Comparison of ENCODE assay signal across 9 mouse cellular contexts in genomic region chr10:66909204-66909889, GRCm38 (mm10).
DNase-seq lines count a peak whose midpoint lies in the region; ATAC-seq lines count a peak whose summit lies in the region.
"Had no signal": no experiment of that assay in that cellular context is flagged by ENCODE, and none has a peak within 500 bp of the region (broad histone marks: within the 10 kb centered on the region; RNA-seq: fewer than 3 reads in every experiment).

No protein-coding gene starts in this region.

- WGBS in forebrain, embryonic 13.5 days, result 16% methylated on average over 12 of the region's 12 CpGs
- 21% methylated on average over 11 of the region's 12 CpGs for WGBS in midbrain, embryonic 11.5 days

- no peak overlapping the region for H3K9ac ChIP-seq in forebrain, embryonic 13.5 days
- H3K9ac ChIP-seq in midbrain, embryonic 11.5 days (ENCODE audit: low read length), result no peak overlapping the region
- H3K9ac ChIP-seq: liver, embryonic 13.5 days had no signal

- ATAC-seq in forebrain, embryonic 13.5 days, result peak; percentile 44; the same call in 1 of the 2 replicates
- peak; percentile 38 for ATAC-seq in midbrain, embryonic 11.5 days (ENCODE audit: low FRiP score)

- no peaks in the 10 kb centered on the region for H3K9me3 ChIP-seq in forebrain, embryonic 13.5 days (replicated peaks)
- H3K9me3 ChIP-seq in midbrain, embryonic 11.5 days (ENCODE audit: control insufficient read depth, low read length), result no peaks in the 10 kb centered on the region
- H3K9me3 ChIP-seq: liver, embryonic 13.5 days had no signal

- no peak overlapping the region for H3K4me2 ChIP-seq in forebrain, embryonic 13.5 days
- no peak overlapping the region for H3K4me2 ChIP-seq in midbrain, embryonic 11.5 days

- peaks cover 30% of the 10 kb centered on the region for H3K4me1 ChIP-seq in forebrain, embryonic 13.5 days
- peaks cover 12% of the 10 kb centered on the region for H3K4me1 ChIP-seq in midbrain, embryonic 11.5 days (ENCODE audit: control insufficient read depth, insufficient read depth, low read length)

- no peak overlapping the region for H3K4me3 ChIP-seq in forebrain, embryonic 13.5 days
- no peak overlapping the region for H3K4me3 ChIP-seq in midbrain, embryonic 11.5 days (ENCODE audit: low read depth, low read length)
- H3K4me3 ChIP-seq: liver, embryonic 13.5 days had no signal

- no peaks in the 10 kb centered on the region for H3K36me3 ChIP-seq in forebrain, embryonic 13.5 days (ENCODE audit: poor library complexity, severe bottlenecking)
- no peaks in the 10 kb centered on the region for H3K36me3 ChIP-seq in midbrain, embryonic 11.5 days (ENCODE audit: control insufficient read depth, insufficient read depth, low read length)
- H3K36me3 ChIP-seq: liver, embryonic 13.5 days had no signal

- H3K27me3 ChIP-seq in forebrain, embryonic 13.5 days, result no peaks in the 10 kb centered on the region
- H3K27me3 ChIP-seq in midbrain, embryonic 11.5 days (ENCODE audit: control insufficient read depth, insufficient read depth, low read length), result no peaks in the 10 kb centered on the region

- no peak overlapping the region for H3K27ac ChIP-seq in forebrain, embryonic 13.5 days
- H3K27ac ChIP-seq in midbrain, embryonic 11.5 days (ENCODE audit: low read depth, low read length), result no peak overlapping the region

- DNase-seq in heart, adult 18-20 months, result peak; percentile 59 to 78
- no peak for DNase-seq in heart, adult 11 months
- peak; percentile 79 for DNase-seq in CD4-positive helper T cell, adult 2 months (ENCODE audit: low read depth, low spot score)
- peak; percentile 40 for DNase-seq in brain, embryonic 18.5 days (ENCODE audit: low read depth, low spot score)
- DNase-seq in kidney, adult 8-10 months, result peak; percentile 51 to 70
- peak; percentile 96 for DNase-seq in midbrain, embryonic 11.5 days (ENCODE audit: low spot score, missing footprints)
- peak; percentile 80 for DNase-seq in thymus, postnatal 0 days (ENCODE audit: low spot score)
- DNase-seq: liver, embryonic 13.5 days had no signal
